Mouse (Mus musculus): ENCODE measurements around the gene Ankrd11. TPM values are rescaled to one million over a fixed set of nuclear protein-coding genes. Genes with fewer than 3 reads are reported as not detected.
A peak's percentile ranks its signal among the peaks of the same experiment; 100 is the strongest.

The Ankrd11 gene
- 58.8 and 71.8 TPM in 2 replicates for polyA plus RNA-seq (2014; fragmentation: Nextera tagmentation; extraction: Ambion mirVana)

DNA sequence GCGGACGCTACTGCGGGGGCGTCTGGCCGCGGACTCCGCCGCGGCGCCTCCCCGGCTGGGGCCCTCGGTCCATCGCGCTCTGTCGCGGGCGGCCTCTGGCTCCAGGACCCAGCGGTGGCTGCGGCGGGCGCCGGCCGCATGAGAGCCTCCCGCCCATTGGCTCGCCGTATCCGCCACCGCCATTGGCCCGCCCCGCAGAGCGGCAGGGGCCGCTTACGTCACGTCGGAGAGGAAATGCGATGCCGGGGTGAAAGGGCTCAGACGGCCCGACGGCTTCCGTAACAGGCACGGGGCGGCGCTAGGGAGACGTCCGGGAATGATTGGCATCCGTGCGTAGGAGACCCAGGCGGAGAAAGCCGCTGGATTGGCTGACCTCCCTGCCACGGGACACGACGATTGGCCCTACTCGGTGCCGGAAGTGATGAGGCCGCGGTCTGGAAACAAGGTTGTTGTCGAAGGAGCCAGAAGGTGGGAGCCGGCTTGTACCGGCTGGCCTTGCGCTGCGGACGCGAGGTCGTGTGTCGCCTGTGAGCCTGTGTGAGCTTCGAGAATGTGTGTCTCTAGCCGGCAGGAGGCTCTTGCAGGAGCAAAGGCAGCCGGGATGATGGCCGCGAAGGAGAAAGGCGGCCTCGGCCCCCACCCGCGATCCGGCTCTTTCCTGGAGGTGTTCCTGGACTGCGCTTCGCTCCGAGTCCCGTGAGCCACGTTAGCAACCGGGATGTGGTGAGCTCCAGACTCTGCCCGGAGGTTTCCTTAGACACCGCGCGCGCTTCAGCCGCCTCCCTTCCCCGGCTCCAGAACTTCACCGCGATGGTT lies at the start of gene Ankrd11:
Ankrd11 (minus strand) TSS at position 120 of the 816 bp plus-strand sequence.
- peak within 1 kb of the TSS; percentile 99 for H3K9ac ChIP-seq (replicated peaks; ENCODE audit: low read length)
- under 1% methylated on average over 85 of the region's 91 CpGs for WGBS
- no peaks in the 10 kb centered on the region for H3K27me3 ChIP-seq (ENCODE audit: control insufficient read depth, insufficient read depth, low read length)
- H3K9me3 ChIP-seq (replicated peaks; ENCODE audit: control insufficient read depth, low read length): no peaks in the 10 kb centered on the region
- H3K27ac ChIP-seq (replicated peaks; ENCODE audit: low read depth, low read length): peak within 1 kb of the TSS; percentile 95
- no peaks in the 10 kb centered on the region for H3K36me3 ChIP-seq (replicated peaks; ENCODE audit: control insufficient read depth, insufficient read depth, low read depth, low read length)
- H3K4me3 ChIP-seq (ENCODE audit: low read depth, low read length): peak within 1 kb of the TSS; percentile 100
- H3K4me1 ChIP-seq (ENCODE audit: control insufficient read depth, insufficient read depth, low read length): peaks cover 3% of the 10 kb centered on the region; the same call in 1 of the 2 replicates
- ATAC-seq (replicated peaks; ENCODE audit: insufficient number of reproducible peaks, low FRiP score, low TSS enrichment, low read depth) (peak; percentile 97), DNase-seq (ENCODE audit: low spot score) (peak; percentile 100)
- H3K4me2 ChIP-seq (ENCODE audit: low read depth, low read length): peak within 1 kb of the TSS; percentile 49

- DNase-seq (ENCODE audit: low spot score) (no peak), ATAC-seq (replicated peaks; ENCODE audit: insufficient number of reproducible peaks, low FRiP score, low TSS enrichment, low read depth) (no peak)
- no peaks in the 10 kb centered on the region for H3K27me3 ChIP-seq (ENCODE audit: control insufficient read depth, insufficient read depth, low read length)
- 89% methylated on average over 9 of the region's 9 CpGs for whole genome bisulfite sequencing
- H3K4me2 ChIP-seq (ENCODE audit: low read depth, low read length): no peak overlapping the region
- no peaks in the 10 kb centered on the region for H3K9me3 ChIP-seq (replicated peaks; ENCODE audit: control insufficient read depth, low read length)
- H3K9ac ChIP-seq (replicated peaks; ENCODE audit: low read length): no peak overlapping the region
- peaks cover 18% of the 10 kb centered on the region for H3K36me3 ChIP-seq (replicated peaks; ENCODE audit: control insufficient read depth, insufficient read depth, low read depth, low read length)
- H3K4me1 ChIP-seq (ENCODE audit: control insufficient read depth, insufficient read depth, low read length): no peaks in the 10 kb centered on the region
- no peak overlapping the region for H3K27ac ChIP-seq (replicated peaks; ENCODE audit: low read depth, low read length)
- H3K4me3 ChIP-seq (ENCODE audit: low read depth, low read length): no peak overlapping the region
Measured at GRCm38 (mm10) chr8:123087289-123087688, 45.2 kb upstream of the Ankrd11 start.

- Histone ChIP-seq H3K4me3 (ENCODE audit: low read depth, low read length) (no peak overlapping the region), H3K36me3 (replicated peaks; ENCODE audit: control insufficient read depth, insufficient read depth, low read depth, low read length) (peaks cover 11% of the 10 kb centered on the region), H3K4me1 (ENCODE audit: control insufficient read depth, insufficient read depth, low read length) (no peaks in the 10 kb centered on the region), H3K27me3 (ENCODE audit: control insufficient read depth, insufficient read depth, low read length) (no peaks in the 10 kb centered on the region), H3K27ac (replicated peaks; ENCODE audit: low read depth, low read length) (no peak overlapping the region), H3K4me2 (ENCODE audit: low read depth, low read length) (no peak overlapping the region), H3K9me3 (replicated peaks; ENCODE audit: control insufficient read depth, low read length) (no peaks in the 10 kb centered on the region), H3K9ac (replicated peaks; ENCODE audit: low read length) (no peak overlapping the region)
- WGBS: 86% methylated on average over 12 of the region's 12 CpGs
- ATAC-seq (replicated peaks; ENCODE audit: insufficient number of reproducible peaks, low FRiP score, low TSS enrichment, low read depth): no peak
- DNase-seq (ENCODE audit: low spot score): no peak
Measured at GRCm38 (mm10) chr8:123083610-123084009, 41.5 kb upstream of the Ankrd11 start.

DNA sequence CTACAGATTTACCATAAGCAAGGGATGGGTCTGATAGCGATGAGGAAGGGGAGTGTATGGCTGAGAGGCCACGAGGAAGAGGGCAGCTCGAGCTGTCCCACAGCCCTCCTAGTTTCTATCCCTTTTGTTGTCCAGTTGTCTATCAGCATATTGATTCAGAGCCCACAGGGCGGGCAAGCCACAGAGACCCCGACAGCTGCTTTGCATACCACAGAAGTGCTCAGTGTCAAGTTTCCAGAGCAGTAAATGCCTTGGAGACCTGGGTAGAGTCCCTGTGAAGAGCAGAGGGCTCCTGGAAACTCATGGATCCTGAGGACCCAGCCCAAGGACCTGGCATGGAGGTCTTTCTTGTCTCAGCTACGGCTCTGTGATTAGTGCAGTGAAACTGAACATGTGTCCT lies 40.9 kb upstream of the Ankrd11 start:
- DNase-seq (ENCODE audit: low spot score): no peak
- no peaks in the 10 kb centered on the region for H3K4me1 ChIP-seq (ENCODE audit: control insufficient read depth, insufficient read depth, low read length)
- H3K27me3 ChIP-seq (ENCODE audit: control insufficient read depth, insufficient read depth, low read length): no peaks in the 10 kb centered on the region
- H3K4me3 ChIP-seq (ENCODE audit: low read depth, low read length): no peak overlapping the region
- ATAC-seq (replicated peaks; ENCODE audit: insufficient number of reproducible peaks, low FRiP score, low TSS enrichment, low read depth): no peak
- no peak overlapping the region for H3K4me2 ChIP-seq (ENCODE audit: low read depth, low read length)
- H3K27ac ChIP-seq (replicated peaks; ENCODE audit: low read depth, low read length): no peak overlapping the region
- H3K36me3 ChIP-seq (replicated peaks; ENCODE audit: control insufficient read depth, insufficient read depth, low read depth, low read length): peaks cover 14% of the 10 kb centered on the region
- 79% methylated on average over 6 of the region's 6 CpGs for WGBS
- no peaks in the 10 kb centered on the region for H3K9me3 ChIP-seq (replicated peaks; ENCODE audit: control insufficient read depth, low read length)
- no peak overlapping the region for H3K9ac ChIP-seq (replicated peaks; ENCODE audit: low read length)

DNA sequence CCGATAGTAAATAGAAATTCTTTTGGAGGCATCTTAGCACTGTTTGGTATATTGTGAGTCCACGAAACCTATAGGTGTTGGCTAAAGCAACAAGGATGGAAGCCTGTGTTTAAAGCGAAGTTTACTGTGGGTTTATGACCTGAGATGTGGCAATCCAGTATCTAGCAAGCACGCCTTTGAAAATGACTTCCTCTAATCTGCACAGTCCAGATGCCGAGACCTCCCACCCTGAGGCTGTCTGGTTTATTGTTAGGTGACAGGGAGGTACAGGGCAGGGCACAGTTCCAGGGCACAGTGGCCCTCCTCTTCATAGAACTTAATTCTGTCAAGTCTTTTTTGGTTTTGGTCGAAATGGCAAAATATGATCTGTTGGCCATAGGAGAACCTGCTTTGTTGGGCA lies 35.1 kb upstream of the Ankrd11 start:
- no peak overlapping the region for H3K9ac ChIP-seq (replicated peaks; ENCODE audit: low read length)
- no peak overlapping the region for H3K4me2 ChIP-seq (ENCODE audit: low read depth, low read length)
- H3K27ac ChIP-seq (replicated peaks; ENCODE audit: low read depth, low read length): no peak overlapping the region
- peaks cover 10% of the 10 kb centered on the region for H3K36me3 ChIP-seq (replicated peaks; ENCODE audit: control insufficient read depth, insufficient read depth, low read depth, low read length)
- no peaks in the 10 kb centered on the region for H3K9me3 ChIP-seq (replicated peaks; ENCODE audit: control insufficient read depth, low read length)
- H3K27me3 ChIP-seq (ENCODE audit: control insufficient read depth, insufficient read depth, low read length): no peaks in the 10 kb centered on the region
- no peak for ATAC-seq (replicated peaks; ENCODE audit: insufficient number of reproducible peaks, low FRiP score, low TSS enrichment, low read depth)
- no peak overlapping the region for H3K4me3 ChIP-seq (ENCODE audit: low read depth, low read length)
- no peak for DNase-seq (ENCODE audit: low spot score)
- no peaks in the 10 kb centered on the region for H3K4me1 ChIP-seq (ENCODE audit: control insufficient read depth, insufficient read depth, low read length)
- WGBS: 86% methylated on average over 6 of the region's 6 CpGs

DNA sequence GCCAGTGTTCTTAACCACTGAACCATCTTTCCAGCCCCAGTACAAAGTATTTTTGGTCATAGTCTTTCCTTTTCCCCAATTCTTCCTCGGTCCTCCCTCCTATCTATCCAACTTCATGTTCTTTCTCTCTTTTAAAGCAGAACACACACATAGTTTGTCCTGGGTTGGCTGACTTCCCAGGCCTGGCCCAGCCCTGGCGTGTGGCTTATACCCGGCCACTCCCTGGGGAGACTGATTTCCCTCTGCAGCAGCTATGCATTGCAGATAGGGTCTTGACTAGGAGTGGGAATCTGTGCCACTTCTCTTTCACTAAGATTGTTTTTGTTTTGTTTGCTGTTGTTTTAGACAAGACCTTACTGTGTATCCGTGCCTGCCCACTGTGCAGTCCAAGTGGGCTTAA lies 29.1 kb upstream of the Ankrd11 start:
- H3K9ac ChIP-seq (replicated peaks; ENCODE audit: low read length): no peak overlapping the region
- H3K4me3 ChIP-seq (ENCODE audit: low read depth, low read length): no peak overlapping the region
- DNase-seq (ENCODE audit: low spot score): no peak
- ATAC-seq (replicated peaks; ENCODE audit: insufficient number of reproducible peaks, low FRiP score, low TSS enrichment, low read depth): no peak
- 0 out of 2 replicates have a peak, but pooled peaks cover 2% of the 10 kb centered on the region for H3K4me1 ChIP-seq (ENCODE audit: control insufficient read depth, insufficient read depth, low read length)
- no peaks in the 10 kb centered on the region for H3K9me3 ChIP-seq (replicated peaks; ENCODE audit: control insufficient read depth, low read length)
- no peak overlapping the region for H3K27ac ChIP-seq (replicated peaks; ENCODE audit: low read depth, low read length)
- no peaks in the 10 kb centered on the region for H3K27me3 ChIP-seq (ENCODE audit: control insufficient read depth, insufficient read depth, low read length)
- H3K4me2 ChIP-seq (ENCODE audit: low read depth, low read length): no peak overlapping the region
- WGBS: 83% methylated on average over 4 of the region's 4 CpGs
- no peaks in the 10 kb centered on the region; the same call in 1 of the 2 replicates for H3K36me3 ChIP-seq (replicated peaks; ENCODE audit: control insufficient read depth, insufficient read depth, low read depth, low read length)

DNA sequence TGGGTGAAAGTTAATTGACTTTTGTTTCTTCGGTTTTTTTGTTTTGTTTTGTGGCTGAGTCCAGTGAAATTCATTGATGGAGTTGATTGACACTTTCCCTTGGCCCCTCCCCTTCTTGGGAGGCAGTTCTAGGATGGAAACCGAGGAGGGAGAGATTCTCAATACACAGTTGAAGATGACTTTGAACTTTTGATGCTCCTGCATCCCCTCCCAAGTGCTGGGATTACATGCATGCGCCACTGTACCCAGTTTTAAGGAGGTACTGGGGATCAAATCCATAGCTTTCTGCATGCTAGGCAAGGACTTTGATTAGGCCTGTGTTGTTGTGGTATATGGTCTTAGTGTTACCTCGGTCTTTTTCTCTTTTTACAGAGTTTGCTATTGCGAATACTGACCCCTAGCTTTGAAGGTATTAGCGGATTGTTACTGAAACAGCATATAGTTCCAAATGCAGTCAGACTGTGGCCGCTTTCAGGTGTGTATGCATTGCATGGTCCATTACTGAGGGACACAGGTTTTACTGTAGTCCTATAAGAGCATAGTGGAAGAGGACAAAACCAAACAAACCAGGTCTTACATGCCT lies 24.1 kb upstream of the Ankrd11 start:
- H3K9ac ChIP-seq (replicated peaks; ENCODE audit: low read length): peak overlapping the region; percentile 97
- peak overlapping the region; percentile 80 for H3K27ac ChIP-seq (replicated peaks; ENCODE audit: low read depth, low read length)
- H3K4me1 ChIP-seq (ENCODE audit: control insufficient read depth, insufficient read depth, low read length): 0 out of 2 replicates have a peak, but pooled peaks cover 2% of the 10 kb centered on the region
- ATAC-seq (replicated peaks; ENCODE audit: insufficient number of reproducible peaks, low FRiP score, low TSS enrichment, low read depth) (no peak), DNase-seq (ENCODE audit: low spot score) (peak; percentile 55)
- H3K27me3 ChIP-seq (ENCODE audit: control insufficient read depth, insufficient read depth, low read length): no peaks in the 10 kb centered on the region
- no peaks in the 10 kb centered on the region for H3K9me3 ChIP-seq (replicated peaks; ENCODE audit: control insufficient read depth, low read length)
- peak overlapping the region; percentile 68 for H3K4me2 ChIP-seq (ENCODE audit: low read depth, low read length)
- H3K4me3 ChIP-seq (ENCODE audit: low read depth, low read length): peak overlapping the region; percentile 93
- 36% methylated on average over 7 of the region's 7 CpGs for WGBS
- no peaks in the 10 kb centered on the region for H3K36me3 ChIP-seq (replicated peaks; ENCODE audit: control insufficient read depth, insufficient read depth, low read depth, low read length)
